Mouse (Mus musculus) liver, adult 2 months (tissue): Measurements from ENCODE around the gene Cd34.

Experiments used
- CTCF ChIP-seq: fragments of 200-500 bp; IDR thresholded peaks from 2 replicates; pipeline ENCODE4 v1.5.1; 2011; ENCODE audit warnings: low read depth, low read length, control low read depth
- POLR2A ChIP-seq: fragments of 200-500 bp; IDR thresholded peaks from 2 replicates; pipeline ENCODE4 v1.6.1; 2011; ENCODE audit warnings: low read length, control low read depth; ENCODE audit not compliant: insufficient read depth; ENCODE audit errors: extremely low read depth

- TF ChIP-seq CTCF (no peak), POLR2A (no peak)
Observed at GRCm38 (mm10) chr1:194941528-194941927, 2.9 kb downstream of the Cd34 start.
